Mouse (Mus musculus) kidney, adult 2 months (tissue): ENCODE measurements around the gene Pptc7.

Experiments
- CTCF ChIP-seq: fragments of 200-500 bp; conservative IDR thresholded peaks from 2 replicates; pipeline ENCODE4 v1.5.1; 2011; ENCODE audit warnings: low read depth, mild to moderate bottlenecking, control low read depth, low read length, moderate library complexity, mixed read lengths; ENCODE audit not compliant: insufficient read depth, insufficient read length
- POLR2A ChIP-seq: fragments of 200-500 bp; IDR thresholded peaks from one replicate; pipeline ENCODE4 v1.6.1; 2011; ENCODE audit warnings: low read depth, low read length, control low read depth

- peak; percentile 36; the same call in 1 of the 2 replicates for TF ChIP-seq CTCF
- no peak for TF ChIP-seq POLR2A
Observed at GRCm38 (mm10) chr5:122302810-122303745, 18.9 kb downstream of the Pptc7 start.
